Mouse (Mus musculus) CD4-positive, CD25-positive, alpha-beta regulatory T cell, adult 4 months (primary cell): ENCODE measurements around the gene Mrvi1. TPM values are rescaled to one million over a fixed set of nuclear protein-coding genes. Genes with fewer than 3 reads are reported as not detected.

Source experiments
- ATAC-seq: one replicate; pipeline ENCODE4 v1.8.0; 2017
- polyA plus RNA-seq, 2 experiments: library from polyadenylated mRNA; unstranded; fragments of 100-300 nt; shearing (Covaris generic); gene quantifications; one replicate each; pipeline ENCODE4 v1.2.1; 2017

The Mrvi1 gene
- polyA plus RNA-seq, 2 experiments from 2014 or later: 0.48 to 0.85 TPM

- ATAC-seq: no peak
Observed at GRCm38 (mm10) chr7:110878028-110878427, 104.2 kb downstream of the Mrvi1 start.

DNA sequence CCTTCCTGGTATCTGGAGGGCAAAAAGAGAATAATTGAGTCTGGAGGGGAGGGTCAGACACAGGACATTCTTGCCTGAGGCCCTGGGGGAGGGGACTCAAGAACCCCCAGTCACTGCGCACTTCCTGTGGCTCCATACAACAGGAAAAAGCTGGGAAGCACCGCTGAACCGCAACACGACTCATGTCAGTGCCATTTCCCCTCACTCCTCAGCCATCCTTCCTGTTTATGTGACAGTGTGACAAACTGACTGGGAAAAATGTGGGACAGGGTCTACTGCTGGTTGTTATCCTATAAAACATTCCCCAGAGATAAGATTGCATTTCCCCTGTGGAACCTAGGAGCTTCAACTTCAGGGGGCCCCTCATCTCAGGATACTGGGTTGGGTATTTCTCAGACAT lies 105.3 kb downstream of the Mrvi1 start:
- ATAC-seq: no peak

DNA sequence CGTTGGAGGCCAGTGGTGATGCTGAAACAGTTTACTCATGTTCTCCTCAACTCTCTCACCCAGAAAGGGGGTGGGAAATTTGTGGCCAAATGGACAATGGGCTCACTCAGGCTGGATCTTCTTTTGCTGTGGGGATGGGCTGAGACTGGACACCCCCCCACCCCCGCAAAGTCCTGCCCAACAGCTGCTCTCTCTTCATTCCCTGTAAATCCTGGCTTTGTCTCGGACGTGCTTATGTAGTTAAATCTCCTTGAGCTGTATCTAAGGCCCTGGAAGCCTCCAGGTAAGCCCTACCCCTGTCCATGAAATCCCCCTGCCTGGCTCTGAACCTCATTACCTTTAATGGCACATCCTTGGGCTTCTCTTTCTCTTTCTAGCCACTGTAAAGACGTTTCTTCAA lies 113.5 kb downstream of the Mrvi1 start:
- no peak for ATAC-seq

GRCm38 (mm10) chr7:110867116-110867515 lies 115.1 kb downstream of the Mrvi1 start:
- ATAC-seq: no peak

- no peak for ATAC-seq
Observed at GRCm38 (mm10) chr7:110866021-110866420, 116.2 kb downstream of the Mrvi1 start.

DNA sequence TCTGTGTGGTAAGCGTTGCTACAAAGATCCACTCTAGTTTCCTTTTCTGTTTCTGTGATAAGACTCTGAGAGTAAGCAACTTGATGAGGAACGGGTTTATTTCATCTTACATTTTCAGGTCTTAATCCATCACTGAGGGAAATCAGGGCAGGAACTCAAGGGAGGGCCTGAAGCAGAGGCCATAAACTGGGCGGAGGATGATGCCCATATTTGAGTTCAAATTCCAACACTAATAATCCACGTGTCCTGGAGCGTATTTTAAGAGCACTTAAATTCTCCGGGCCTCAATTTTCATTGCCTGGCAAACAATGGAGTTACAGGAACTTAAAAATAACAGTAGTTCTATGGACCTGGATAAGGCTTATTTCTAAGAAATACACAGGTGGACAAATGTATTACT lies 116.7 kb downstream of the Mrvi1 start:
- ATAC-seq: no peak

DNA sequence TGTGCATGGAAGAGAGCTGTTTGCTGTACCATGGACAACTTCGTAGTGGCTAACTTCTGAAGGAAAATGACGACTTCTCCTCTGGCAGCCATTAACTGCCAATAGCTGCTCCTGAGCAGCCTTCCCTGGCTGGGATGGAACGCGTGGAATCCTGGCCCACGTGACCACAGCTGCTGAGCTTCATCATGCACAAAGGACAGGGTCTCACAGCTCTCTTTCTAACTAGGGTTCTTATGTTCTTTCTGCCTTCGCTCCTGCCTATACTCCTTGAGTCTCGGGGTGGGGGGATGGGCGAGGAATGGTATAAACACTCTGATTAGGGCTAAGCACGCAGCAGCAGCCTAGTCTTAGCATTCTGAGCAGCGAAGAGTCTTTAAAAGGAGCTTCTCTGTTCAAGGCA lies 117.2 kb downstream of the Mrvi1 start:
- no peak for ATAC-seq

DNA sequence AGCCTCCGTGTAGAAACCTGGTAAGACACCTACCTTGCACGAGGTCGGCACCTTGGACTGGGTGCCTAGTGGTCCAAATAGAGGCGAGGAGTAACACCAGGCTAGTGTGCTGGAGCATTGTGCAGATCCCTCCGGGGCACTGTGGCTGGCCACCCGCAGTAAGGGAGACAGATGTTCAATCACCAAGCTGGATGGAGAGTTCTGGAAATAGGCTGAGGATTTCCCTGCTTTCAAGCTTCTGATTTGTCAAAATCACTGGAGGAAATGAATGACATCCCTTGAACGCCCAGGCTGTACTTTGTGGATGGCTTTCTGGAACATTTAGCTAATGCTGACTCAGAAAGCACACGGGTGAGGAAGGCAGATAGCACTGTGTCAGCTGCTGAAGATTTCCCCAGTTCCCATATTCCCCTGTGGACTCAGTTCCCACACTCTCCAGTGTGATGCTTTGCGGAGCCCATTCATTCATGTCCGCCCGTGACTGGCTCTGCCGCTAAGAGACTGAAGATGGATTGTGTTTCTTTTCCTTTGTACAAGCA lies 119.4 kb downstream of the Mrvi1 start, which contains the start of gene Lyve1:
Gene Lyve1 (minus strand): TSS at position 489 of the 539 bp plus-strand sequence.
- ATAC-seq: no peak

GRCm38 (mm10) chr7:110860129-110860528 lies 122.1 kb downstream of the Mrvi1 start:
- ATAC-seq: no peak

GRCm38 (mm10) chr7:110855604-110856003 lies 126.7 kb downstream of the Mrvi1 start:
- no peak for ATAC-seq

DNA sequence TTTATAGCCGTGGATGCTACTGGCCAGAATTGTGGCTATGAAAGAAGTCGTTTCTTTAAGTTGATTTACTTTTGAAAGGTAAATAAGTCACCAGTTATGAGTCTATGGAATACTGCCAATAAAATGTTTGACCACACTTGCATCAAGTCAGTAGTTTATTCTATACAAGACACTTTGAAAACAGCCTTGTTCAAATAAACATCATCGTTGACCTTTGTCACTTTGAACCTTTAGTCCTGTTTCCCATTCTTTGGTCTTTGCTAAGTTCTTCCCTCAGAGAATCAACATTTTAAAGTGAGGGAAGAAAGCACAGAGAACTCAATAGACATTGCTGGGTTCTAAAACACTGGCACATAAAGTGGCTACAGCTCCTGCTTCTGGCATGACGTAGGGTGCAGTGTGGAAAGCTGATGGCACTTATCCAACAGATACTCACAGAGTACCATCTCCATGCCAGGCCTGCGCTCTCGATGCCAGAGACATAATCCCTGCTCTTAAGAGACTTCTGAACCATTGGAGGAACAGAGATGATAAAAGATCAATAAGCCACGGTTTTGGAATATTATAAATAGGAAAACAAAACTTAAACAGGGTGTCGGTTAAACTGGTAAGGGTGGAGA lies 127.2 kb downstream of the Mrvi1 start:
- ATAC-seq: no peak

- no peak for ATAC-seq
Observed at GRCm38 (mm10) chr7:110854519-110854918, 127.7 kb downstream of the Mrvi1 start.

GRCm38 (mm10) chr7:110853611-110854010 lies 128.7 kb downstream of the Mrvi1 start:
- ATAC-seq: no peak

GRCm38 (mm10) chr7:110851541-110852203 lies 130.6 kb downstream of the Mrvi1 start:
- ATAC-seq: no peak

DNA sequence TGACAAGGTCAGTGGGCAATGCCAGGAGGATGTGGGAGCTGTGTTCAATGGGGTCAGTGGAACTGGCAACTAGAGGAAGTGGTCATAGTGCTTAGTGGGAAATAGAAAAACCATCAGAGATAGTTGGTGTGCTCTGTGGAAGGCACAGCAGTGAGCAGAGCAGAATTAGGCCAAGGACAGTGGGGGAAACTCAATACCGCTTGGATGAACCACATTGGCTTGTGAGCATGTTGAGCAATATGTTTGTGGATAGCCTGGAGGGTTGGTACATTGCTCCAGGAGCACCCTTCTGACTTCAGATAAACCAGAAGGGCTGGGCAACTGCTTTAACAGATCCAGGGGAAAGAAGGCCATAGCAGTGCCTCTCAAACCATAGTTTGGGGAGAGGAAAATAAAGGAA lies 133.9 kb downstream of the Mrvi1 start:
- ATAC-seq: no peak

DNA sequence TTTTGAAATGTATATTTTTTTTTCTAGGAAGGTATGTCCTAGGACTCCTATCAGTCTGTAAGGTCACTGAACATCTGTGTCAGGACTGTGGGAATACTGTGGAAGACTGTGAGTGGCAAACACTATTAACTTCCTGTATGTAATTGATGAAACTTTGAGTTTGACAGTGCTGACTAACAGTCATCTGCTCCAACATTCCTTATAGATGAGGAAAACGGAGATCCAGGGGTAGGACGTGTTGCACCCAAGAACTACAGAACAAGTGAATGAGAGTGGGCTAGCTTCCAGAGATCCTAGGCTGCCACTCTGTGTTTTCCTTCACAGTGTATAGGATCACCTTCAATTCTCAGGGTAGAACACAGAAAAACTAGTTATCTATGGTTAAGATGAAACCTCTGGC lies 134.9 kb downstream of the Mrvi1 start:
- ATAC-seq: no peak

DNA sequence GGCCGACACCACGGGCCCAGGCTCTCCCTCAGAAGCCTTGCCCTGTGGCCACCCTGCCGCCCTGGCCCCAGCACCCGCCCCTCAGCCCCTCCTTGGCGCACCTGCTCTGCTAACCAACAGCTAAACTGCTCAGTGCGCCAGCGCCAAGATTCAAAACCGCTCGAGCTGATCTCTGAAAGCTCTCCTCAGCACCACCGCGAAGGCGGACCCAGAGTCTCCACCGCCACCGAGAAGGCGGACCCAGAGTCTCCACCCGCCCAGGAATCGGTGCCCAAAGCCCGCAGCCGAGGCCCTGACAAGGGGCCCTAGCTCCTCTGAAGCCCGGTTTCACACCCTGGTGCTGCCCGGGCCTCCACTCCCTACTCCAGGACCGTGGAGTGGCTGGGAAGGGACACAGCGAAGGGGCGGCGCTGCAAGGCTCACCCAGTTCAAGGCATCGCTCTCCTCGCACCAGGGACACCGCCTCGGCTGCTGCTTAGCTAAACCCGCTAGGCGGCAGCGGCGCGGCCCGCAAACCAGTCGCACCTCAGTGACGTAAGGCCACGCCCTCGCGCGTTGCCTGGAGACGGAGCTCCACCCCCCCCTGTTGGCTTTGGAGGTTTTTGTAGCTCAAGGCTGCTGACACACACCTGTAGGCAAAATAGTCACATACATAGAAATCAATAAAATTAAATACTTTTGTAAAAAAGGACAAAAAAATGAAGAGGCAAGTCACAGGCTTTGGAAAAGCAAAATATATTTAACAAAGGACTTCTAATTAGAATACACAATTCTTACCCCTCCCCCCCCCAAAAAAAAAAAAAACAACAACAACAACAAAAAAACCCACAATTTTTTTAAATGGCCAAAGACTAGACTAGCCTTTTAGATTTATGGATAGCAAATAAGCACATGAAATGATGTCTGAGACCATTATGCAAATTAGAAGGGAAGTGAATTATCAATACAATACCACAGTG lies 138.1 kb downstream of the Mrvi1 start, which contains the start of gene Rnf141:
Gene Rnf141 (minus strand): TSS at position 542 of the 959 bp plus-strand sequence.
- ATAC-seq: peak; percentile 91

- ATAC-seq: no peak
Observed at GRCm38 (mm10) chr7:110840332-110840731, 141.9 kb downstream of the Mrvi1 start.

DNA sequence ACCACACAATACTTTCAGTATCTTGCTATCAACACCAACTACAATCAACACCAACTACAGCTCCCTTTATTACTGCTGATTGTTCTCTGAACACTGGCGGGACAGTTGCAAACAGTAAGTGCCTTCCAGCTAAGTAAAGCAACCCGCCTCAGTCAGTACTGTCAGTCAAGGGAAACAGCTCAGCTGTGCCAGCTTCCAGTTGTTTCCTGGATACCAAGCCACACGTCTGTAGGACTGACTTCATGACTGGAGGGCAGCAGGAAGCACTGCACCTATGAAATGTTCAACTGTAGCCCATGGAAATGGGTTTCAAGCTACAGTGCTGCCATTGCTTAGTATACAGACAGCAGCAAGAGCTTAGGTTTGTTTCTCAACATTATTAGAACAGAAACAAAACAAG lies 147.7 kb downstream of the Mrvi1 start:
- no peak for ATAC-seq

- no peak for ATAC-seq
Observed at GRCm38 (mm10) chr7:110834018-110834417, 148.2 kb downstream of the Mrvi1 start.

DNA sequence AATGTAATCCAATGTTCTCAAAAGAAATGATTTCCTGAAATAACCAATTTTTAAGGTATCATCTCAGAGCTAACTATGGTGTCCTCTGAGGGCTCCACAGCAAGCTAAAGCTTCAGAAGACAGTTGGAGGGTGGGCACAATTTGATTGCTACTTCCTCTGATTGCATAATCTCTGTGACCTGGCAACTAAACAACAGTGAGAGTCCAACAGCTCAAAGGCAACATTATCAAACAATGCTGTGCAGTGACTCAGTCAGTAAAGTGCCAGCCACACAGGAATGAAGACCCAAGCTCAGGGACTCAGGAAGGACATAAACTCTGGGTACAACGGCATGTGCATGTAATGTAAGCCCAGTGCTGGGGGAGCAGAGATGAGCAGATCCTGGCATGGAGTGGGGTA lies 149.2 kb downstream of the Mrvi1 start:
- no peak for ATAC-seq

- no peak for ATAC-seq
Observed at GRCm38 (mm10) chr7:110823995-110824953, 158.0 kb downstream of the Mrvi1 start.
